Mouse (Mus musculus): Measurements from ENCODE around the gene Apom.

- TF ChIP-seq ZC3H11A (IDR thresholded peaks at IDR 0.05; ENCODE audit: borderline replicate concordance, low read depth, low read length) (no peak), CHD2 (IDR thresholded peaks at IDR 0.05; ENCODE audit: low read depth, low read length) (no peak), ZNF384 (IDR thresholded peaks at IDR 0.05; ENCODE audit: low read depth, low read length) (no peak), MAFK (IDR thresholded peaks at IDR 0.05; ENCODE audit: insufficient read depth, low read depth, low read length) (no peak)
These were observed 29.6 kb upstream of the Apom start for GRCm38 (mm10) chr17:35161421-35161820.

Measured in ES-E14 (cell line).